Mouse (Mus musculus) hindbrain, postnatal 0 days (tissue): ENCODE measurements at regions not wholly inside any gene's neighbourhood (a gene's known extent, or its start where the extent isn't known, plus 50 kb on each side); places are given as distances from the start of the nearest gene placed in this dataset.
A peak's percentile ranks its signal among the peaks of the same experiment; 100 is the strongest.

Source experiments
- ATAC-seq: fragments of 200-750 bp; cut with Nextera tagmentation; 2 replicates; pipeline ENCODE4 v1.8.0; 2017; ENCODE audit warnings: mild to moderate bottlenecking, moderate TSS enrichment, moderate library complexity
- DNase-seq: peaks from one replicate; pipeline ENCODE4 v3.0.0-alpha.2; 2015; ENCODE audit warnings: low spot score
- H3K27ac ChIP-seq: fragments of 300-500 bp; sonication (generic); 2 replicates; pipeline ENCODE4 v1.5.1; 2014; ENCODE audit warnings: mild to moderate bottlenecking
- H3K27me3 ChIP-seq: fragments of 300-500 bp; sonication (generic); 2 replicates; pipeline ENCODE4 v1.6.1; 2014; ENCODE audit warnings: low read length, mixed read lengths; ENCODE audit not compliant: insufficient read depth
- H3K36me3 ChIP-seq: fragments of 300-500 bp; sonication (generic); 2 replicates; pipeline ENCODE4 v1.6.1; 2014; ENCODE audit warnings: low read length, mixed read lengths; ENCODE audit not compliant: insufficient read depth
- H3K4me1 ChIP-seq: fragments of 300-500 bp; sonication (generic); 2 replicates; pipeline ENCODE4 v1.6.1; 2014; ENCODE audit warnings: antibody characterized with exemption, low read length, mixed read lengths; ENCODE audit not compliant: insufficient read depth
- H3K4me2 ChIP-seq: fragments of 300-500 bp; sonication (generic); 2 replicates; pipeline ENCODE4 v1.6.1; 2014; ENCODE audit warnings: low read depth, mild to moderate bottlenecking, low read length, moderate library complexity, mixed read lengths
- H3K4me3 ChIP-seq: fragments of 300-500 bp; sonication (generic); 2 replicates; pipeline ENCODE4 v1.5.1; 2014; ENCODE audit warnings: low read length
- H3K9ac ChIP-seq: fragments of 300-500 bp; sonication (generic); replicated peaks from 2 replicates; pipeline ENCODE4 v1.6.1; 2014; ENCODE audit warnings: mild to moderate bottlenecking, low read length, moderate library complexity, mixed read lengths
- H3K9me3 ChIP-seq: fragments of 300-500 bp; sonication (generic); 2 replicates; pipeline ENCODE4 v1.6.1; 2016; ENCODE audit warnings: low read length, mixed read lengths
- CTCF ChIP-seq: IDR thresholded peaks from 2 replicates; pipeline ENCODE4 v1.5.1; 2016; ENCODE audit warnings: antibody characterized with exemption, control low read depth, low read depth
- WGBS: fragments of 180-500 bp; shearing (Covaris S2); extraction: QIAGEN DNeasy Blood & Tissue Kit; methylation state at CpG from one replicate; pipeline ENCODE4 v1.1.7; 2014; 5-methylcytosine and 5-hydroxymethylcytosine counted together

- ATAC-seq (no peak), DNase-seq (no peak)
- TF ChIP-seq CTCF: no peak
- Histone ChIP-seq H3K36me3 (no peaks in the 10 kb centered on the region), H3K27ac (no peak overlapping the region), H3K9ac (no peak overlapping the region), H3K4me1 (no peaks in the 10 kb centered on the region), H3K9me3 (no peaks in the 10 kb centered on the region), H3K4me3 (no peak overlapping the region), H3K4me2 (no peak overlapping the region), H3K27me3 (no peaks in the 10 kb centered on the region)
- 68% methylated on average over 8 of the region's 8 CpGs for WGBS
Measured at GRCm38 (mm10) chr6:16064691-16065090, 344.2 kb downstream of the Mdfic start.

GRCm38 (mm10) chr6:16065121-16065520, 344.7 kb downstream of the Mdfic start:
- TF ChIP-seq CTCF: no peak
- no peak overlapping the region for H3K4me3 ChIP-seq
- H3K9me3 ChIP-seq: no peaks in the 10 kb centered on the region
- no peaks in the 10 kb centered on the region for H3K27me3 ChIP-seq
- no peak for ATAC-seq
- 70% methylated on average over 5 of the region's 5 CpGs for WGBS
- H3K27ac ChIP-seq: no peak overlapping the region
- H3K4me1 ChIP-seq: no peaks in the 10 kb centered on the region
- H3K36me3 ChIP-seq: no peaks in the 10 kb centered on the region
- H3K4me2 ChIP-seq: no peak overlapping the region
- no peak overlapping the region for H3K9ac ChIP-seq
- no peak for DNase-seq

GRCm38 (mm10) chr6:16076266-16076665, 355.8 kb downstream of the Mdfic start:
- Histone ChIP-seq H3K36me3 (no peaks in the 10 kb centered on the region), H3K9ac (no peak overlapping the region)
- 61% methylated on average over 2 of the region's 2 CpGs for WGBS

GRCm38 (mm10) chr6:16077195-16077810, 356.8 kb downstream of the Mdfic start:
- no peaks in the 10 kb centered on the region for H3K9me3 ChIP-seq
- ATAC-seq (no peak), DNase-seq (no peak)
- H3K4me1 ChIP-seq: no peaks in the 10 kb centered on the region
- no peaks in the 10 kb centered on the region for H3K36me3 ChIP-seq
- 67% methylated on average over 4 of the region's 4 CpGs for WGBS
- no peaks in the 10 kb centered on the region for H3K27me3 ChIP-seq
- TF ChIP-seq CTCF: no peak
- no peak overlapping the region for H3K4me2 ChIP-seq
- no peak overlapping the region for H3K4me3 ChIP-seq
- no peak overlapping the region for H3K27ac ChIP-seq
- no peak overlapping the region for H3K9ac ChIP-seq

More at GRCm38 (mm10) chr6:16076266-16076665, 355.8 kb downstream of the Mdfic start:
- ATAC-seq (no peak), DNase-seq (peak; percentile 36)
- Histone ChIP-seq H3K4me1 (no peaks in the 10 kb centered on the region), H3K4me2 (no peak overlapping the region), H3K27ac (no peak overlapping the region), H3K27me3 (no peaks in the 10 kb centered on the region), H3K9me3 (no peaks in the 10 kb centered on the region), H3K4me3 (no peak overlapping the region)
- TF ChIP-seq CTCF: no peak

GRCm38 (mm10) chr6:16077917-16078316, 357.5 kb downstream of the Mdfic start:
- Histone ChIP-seq H3K4me2 (no peak overlapping the region), H3K9ac (no peak overlapping the region), H3K27ac (no peak overlapping the region), H3K4me1 (no peaks in the 10 kb centered on the region), H3K9me3 (no peaks in the 10 kb centered on the region), H3K4me3 (no peak overlapping the region), H3K36me3 (no peaks in the 10 kb centered on the region), H3K27me3 (no peaks in the 10 kb centered on the region)
- TF ChIP-seq CTCF: no peak
- ATAC-seq (no peak), DNase-seq (no peak)

GRCm38 (mm10) chr6:16086952-16087537, 366.6 kb downstream of the Mdfic start:
- WGBS: 90% methylated on average over 7 of the region's 7 CpGs
- Histone ChIP-seq H3K36me3 (no peaks in the 10 kb centered on the region), H3K4me1 (no peaks in the 10 kb centered on the region), H3K9ac (no peak overlapping the region), H3K27me3 (no peaks in the 10 kb centered on the region), H3K27ac (no peak overlapping the region), H3K4me3 (no peak overlapping the region), H3K9me3 (no peaks in the 10 kb centered on the region), H3K4me2 (no peak overlapping the region)
- no peak for DNase-seq
- no peak for TF ChIP-seq CTCF
- no peak for ATAC-seq

- Histone ChIP-seq H3K4me2 (no peak overlapping the region), H3K4me1 (no peaks in the 10 kb centered on the region), H3K27ac (no peak overlapping the region), H3K9me3 (no peaks in the 10 kb centered on the region), H3K9ac (no peak overlapping the region), H3K36me3 (no peaks in the 10 kb centered on the region), H3K4me3 (no peak overlapping the region), H3K27me3 (no peaks in the 10 kb centered on the region)
- no peak for DNase-seq
- TF ChIP-seq CTCF: no peak
- no peak for ATAC-seq
Measured at GRCm38 (mm10) chr6:16098761-16099160, 378.3 kb downstream of the Mdfic start.
